Mouse (Mus musculus) activated CD4-positive, CD25-positive, alpha-beta regulatory T cell, adult 4 months (primary cell): ENCODE results near the gene Gm12184. TPM values are rescaled to one million over a fixed set of nuclear protein-coding genes. Genes with fewer than 3 reads are reported as not detected.
"Not testable (repeated sequence)": the region's sequence is repeated elsewhere in the genome, so short reads cannot be mapped to it uniquely, and the experiment has no call there.

ENCODE experiments used
- ATAC-seq: one replicate; pipeline ENCODE4 v1.8.0; 2017
- polyA plus RNA-seq, 2 experiments: library from polyadenylated mRNA; unstranded; fragments of 100-300 nt; shearing (Covaris generic); gene quantifications; one replicate each; pipeline ENCODE4 v1.2.1; 2017

Gm12184 gene
- 1 to 10 TPM; 3.0 to 3.1 TPM for polyA plus RNA-seq

DNA sequence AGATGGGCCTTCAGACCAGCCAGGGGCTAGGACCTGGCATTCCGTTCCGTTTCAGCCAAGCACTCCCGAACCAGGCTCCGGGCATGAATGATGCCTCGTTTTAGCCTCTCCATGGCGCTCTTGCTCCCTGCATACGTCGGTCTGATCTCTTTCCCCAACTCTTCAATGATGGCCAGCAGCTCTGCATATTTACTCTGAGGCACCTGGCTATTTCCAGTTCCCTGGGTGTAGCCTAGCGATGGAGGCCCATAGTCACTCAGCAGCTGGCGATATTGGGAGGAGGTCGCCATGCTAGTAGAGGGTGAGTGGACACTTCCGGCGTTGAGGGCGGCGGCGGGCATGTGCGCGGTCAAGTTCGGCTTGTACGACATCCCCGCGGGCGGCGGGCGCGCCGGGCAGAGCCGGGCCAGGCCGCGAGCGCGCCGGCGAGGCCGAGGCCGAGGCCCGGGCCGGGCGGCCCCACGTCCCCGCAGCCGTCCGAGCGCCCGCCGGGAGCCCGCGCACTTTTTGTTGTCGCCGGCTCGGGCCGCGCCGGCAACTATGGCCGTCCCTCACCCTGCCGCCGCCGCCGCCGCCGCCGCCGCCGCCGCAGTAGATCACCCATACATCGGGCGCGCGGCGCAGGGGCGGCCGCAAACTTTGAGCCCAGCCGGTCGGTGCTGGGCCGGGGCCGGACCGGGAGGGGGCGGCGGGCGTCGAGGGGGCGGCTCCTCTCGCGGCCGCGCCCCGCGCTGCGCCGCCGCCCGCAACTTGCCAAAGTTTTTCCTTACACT is at the start of gene Gm12184, which contains the start of gene Trim7:
TSS of gene Gm12184 (minus strand) at position 677 of the 773 bp plus-strand sequence.
TSS of gene Trim7 (plus strand) at position 162 of the 773 bp plus-strand sequence.
- ATAC-seq = peak; percentile 10

- not testable (repeated sequence) for ATAC-seq
Observed at GRCm38 (mm10) chr11:48875343-48875837, 48.9 kb upstream of the Gm12184 start.

DNA sequence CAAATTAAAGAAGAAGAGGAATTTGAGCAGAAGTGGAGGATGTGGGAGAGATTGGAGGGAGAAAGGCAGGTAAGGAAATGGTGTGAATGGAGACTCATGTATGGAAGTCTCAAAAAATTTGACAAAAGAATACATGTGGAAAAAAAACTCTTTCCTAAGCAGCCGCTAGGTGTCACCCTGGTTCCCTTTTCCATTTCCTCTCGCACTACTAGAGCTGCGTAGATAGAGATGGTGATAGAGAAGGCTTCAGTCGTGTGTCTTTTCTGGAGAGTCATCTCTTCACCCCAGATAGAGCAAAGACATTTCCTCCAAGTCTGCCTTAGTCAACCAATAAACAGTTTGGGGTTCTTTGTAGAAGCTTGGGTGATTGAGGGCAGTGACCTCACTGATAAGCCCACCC is 48.0 kb upstream of the Gm12184 start:
- ATAC-seq = peak; percentile 61

- no peak for ATAC-seq
Observed at GRCm38 (mm10) chr11:48873591-48874290, 47.3 kb upstream of the Gm12184 start.

GRCm38 (mm10) chr11:48872695-48873300 is 46.3 kb upstream of the Gm12184 start:
- ATAC-seq = no peak

- peak; percentile 22 for ATAC-seq
Observed at GRCm38 (mm10) chr11:48871817-48872541, 45.5 kb upstream of the Gm12184 start.

DNA sequence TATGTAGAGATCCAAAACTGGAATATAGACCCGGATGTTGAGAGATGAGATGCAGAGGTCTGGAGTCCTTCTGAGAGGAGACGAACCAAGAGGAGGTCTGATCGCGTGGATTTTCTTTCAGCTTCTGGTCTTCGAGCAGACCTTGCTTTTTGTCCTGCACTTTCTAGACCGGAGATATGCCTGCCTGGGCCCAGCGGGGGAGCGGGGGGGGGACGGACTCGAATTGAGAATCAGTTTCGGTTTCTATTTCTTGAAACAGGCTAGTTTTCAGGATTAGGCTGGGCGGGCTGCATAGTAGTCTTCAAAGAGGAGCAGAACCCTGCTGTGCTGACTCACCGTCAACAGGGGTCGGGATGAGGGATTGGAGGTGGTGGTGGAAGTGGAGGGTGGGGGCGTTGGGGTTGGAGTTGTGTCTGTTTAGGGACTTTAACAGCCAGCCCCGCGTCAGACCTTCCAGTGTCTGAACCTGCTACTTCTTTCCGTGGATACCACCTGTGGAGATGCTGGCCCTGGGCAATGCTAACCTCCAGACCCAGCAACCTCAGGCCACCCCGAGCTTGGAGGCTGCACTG is 44.8 kb upstream of the Gm12184 start, which contains the start of gene Irgm1:
TSS of gene Irgm1 (minus strand) at position 483 of the 572 bp plus-strand sequence.
- peak; percentile 71 for ATAC-seq

- ATAC-seq = no peak
Observed at GRCm38 (mm10) chr11:48870781-48871180, 44.3 kb upstream of the Gm12184 start.

DNA sequence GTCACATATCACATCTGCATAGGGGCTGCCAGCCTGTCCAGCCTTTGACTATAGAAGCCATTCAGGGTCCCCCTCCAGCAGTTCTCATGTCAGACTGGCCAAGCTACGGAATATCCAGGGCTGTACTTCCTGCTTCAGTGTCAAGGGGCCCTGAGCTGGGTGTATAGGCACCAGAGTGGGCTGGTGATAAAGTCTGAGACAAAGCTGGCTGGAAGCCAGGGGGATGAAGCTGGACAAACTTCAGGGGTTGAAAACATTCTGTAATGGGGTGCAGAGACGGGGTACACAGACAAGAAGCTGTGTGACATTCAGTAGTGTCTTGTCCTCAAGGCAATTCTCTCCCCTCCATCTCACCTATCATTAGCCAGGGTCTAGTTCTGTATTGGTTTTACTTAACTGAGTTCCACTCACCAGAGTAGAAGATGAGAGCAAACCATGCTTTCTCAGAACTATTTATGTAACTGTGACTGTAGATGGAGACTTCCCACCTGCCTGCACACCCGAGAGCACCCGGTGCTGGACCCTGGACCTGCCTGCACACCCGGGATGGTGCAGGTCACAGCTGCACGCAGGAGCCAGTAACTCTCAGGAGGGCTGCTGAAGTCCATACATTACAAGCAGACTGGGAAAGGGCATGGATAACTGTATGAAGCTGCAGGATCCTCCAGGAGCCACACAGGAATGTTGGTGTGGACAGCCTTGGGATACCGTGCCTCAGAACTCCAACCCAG is 43.1 kb upstream of the Gm12184 start:
- no peak for ATAC-seq

GRCm38 (mm10) chr11:48866481-48866880 is 40.0 kb upstream of the Gm12184 start:
- ATAC-seq = no peak

GRCm38 (mm10) chr11:48863808-48864207 is 37.4 kb upstream of the Gm12184 start:
- no peak for ATAC-seq

DNA sequence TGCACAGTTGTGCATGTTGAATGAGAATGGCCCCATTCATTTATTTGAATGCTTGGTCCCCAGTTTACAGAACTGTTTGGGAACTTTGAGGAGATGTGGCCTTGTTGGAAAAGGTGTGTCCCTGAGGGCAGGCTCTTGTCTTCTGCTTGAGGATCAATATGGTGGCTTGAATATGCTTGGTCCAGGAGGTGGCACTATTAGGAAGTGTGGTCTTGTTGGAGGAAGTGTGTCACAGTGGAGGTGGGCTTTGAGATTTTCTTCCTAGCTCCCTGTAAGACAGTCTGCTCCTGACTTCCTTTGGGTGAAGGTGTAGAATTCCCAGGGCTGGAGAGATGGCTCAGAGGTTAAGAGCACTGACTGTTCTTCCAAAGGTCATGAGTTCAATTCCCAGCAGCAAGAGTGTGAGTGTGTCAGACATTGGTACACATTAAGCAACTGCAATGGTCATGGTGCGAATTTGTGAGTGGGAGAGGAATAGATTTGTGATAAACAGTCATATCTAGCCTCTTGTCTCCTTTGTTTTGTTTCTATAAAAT is 36.4 kb upstream of the Gm12184 start:
- no peak for ATAC-seq

- no peak for ATAC-seq
Observed at GRCm38 (mm10) chr11:48859014-48859413, 32.6 kb upstream of the Gm12184 start.

DNA sequence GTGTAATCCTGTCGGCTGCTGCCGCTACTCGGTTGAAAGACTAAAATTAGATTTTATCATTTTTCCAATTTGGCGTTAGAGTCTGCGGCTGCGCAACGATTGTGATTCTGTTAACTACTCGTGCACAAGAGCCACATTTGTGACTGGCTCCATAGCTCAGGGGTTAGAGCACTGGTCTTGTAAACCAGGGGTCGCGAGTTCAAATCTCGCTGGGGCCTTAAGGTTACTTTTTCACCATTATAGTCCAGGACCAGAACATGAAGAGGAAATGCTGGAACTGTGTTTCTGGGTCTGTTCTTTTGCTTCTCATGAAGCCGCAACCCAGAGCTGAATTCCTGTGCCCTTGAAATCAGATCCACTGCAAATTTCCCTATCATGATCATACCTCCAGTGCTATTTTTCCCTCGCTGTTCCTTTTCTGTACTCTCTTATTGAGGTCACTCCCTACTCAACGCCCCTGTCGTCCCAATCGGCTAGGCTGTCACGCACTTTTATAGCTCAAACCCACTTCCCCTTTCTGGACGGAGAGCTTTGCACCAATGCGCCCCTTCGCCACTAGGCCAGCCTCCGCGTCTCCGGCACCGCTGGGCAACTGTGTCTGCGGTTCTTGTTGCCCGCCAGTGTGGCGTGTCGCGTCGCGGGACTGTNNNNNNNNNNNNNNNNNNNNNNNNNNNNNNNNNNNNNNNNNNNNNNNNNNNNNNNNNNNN is 27.2 kb upstream of the Gm12184 start:
- peak; percentile 34 for ATAC-seq

DNA sequence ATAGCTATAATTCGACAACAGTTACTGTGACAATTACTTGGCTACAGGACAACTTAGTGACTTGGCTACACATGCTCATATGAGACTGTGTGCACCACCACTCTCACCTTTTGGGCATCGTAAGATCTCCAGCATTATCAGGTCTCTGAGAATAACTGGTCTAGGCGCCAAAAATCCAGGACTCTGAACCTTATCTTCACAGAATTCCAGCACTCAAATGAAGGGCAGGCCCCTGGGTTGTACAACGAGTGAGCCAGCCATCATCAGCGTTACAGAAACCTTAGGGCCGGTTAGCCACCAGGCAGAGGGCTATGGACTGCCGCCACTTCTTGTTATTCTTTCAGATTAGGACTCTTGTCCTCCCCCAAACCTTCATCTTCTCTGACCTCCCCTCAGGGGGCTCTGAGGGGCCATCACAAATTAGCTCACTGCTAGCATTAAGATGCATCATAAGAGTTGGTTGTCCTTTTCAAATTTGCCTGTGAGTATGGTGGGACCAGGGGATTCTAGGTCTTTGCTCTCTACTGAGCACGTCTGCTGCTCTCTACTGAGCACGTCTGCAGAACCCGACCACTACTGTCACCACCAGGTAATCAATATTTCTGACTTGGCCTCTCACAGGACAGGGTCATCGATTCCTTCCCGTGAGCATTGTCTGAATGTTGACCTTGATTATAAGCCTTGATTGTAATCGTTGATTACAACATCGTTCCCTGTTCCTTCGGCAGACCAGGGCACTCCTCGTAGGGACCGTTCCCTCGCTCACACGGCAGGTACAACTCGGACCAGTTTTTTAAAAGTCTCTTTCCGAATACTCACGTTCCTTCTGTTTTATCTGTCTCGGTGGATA is 26.4 kb upstream of the Gm12184 start:
- no peak for ATAC-seq

DNA sequence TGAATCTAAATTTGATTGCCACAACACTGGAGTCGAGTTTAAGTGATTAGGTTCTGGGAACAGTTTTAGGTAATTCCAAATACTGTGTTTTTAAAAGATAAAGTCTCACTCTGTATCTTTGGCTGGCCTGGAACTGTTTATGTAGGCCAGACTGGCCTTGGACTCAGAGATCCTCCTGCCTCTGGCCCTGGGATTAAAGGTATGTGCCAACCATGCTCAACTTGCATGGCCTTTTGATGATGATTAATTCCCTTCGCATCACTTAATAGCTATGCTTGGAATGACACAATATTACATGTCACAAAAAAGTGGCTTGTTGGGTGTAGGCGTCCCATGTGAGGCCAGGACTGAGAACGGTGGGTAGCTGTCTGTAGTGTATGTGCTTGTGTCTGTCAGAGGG is 25.7 kb upstream of the Gm12184 start:
- ATAC-seq = no peak

DNA sequence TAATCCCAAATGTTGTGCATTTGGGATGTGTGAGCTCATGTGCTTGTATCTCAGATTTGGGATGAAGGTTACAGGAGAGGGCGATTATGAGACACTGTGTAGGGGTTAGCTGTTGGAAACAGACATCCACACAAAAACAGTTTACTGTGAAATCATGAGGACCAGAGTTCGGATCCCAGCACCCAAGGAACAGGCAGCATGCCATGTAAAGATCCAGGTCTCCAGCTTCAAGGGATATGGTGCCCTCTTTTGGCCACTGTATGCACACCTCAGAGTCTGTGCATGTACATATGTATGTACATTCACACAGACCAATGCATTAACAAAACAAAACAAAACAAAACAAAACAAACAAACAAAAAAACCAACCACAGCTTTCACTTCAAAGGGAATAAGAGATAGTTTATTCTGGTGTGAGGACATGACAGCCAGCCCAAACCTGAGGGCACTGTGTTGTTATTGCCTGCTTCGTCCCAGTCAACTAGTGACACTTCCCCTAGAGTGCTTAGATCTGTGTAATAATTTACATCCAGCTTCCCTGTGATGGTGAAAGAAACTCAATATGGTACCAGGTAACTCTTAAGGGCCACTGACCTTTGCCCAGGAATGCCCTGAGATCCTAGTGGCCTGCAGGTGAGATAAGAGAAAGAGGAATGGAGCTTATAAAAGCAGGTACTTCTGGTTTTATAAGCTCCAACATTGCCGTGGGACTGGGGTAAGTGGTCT is 25.0 kb upstream of the Gm12184 start:
- ATAC-seq = no peak

- no peak for ATAC-seq
Observed at GRCm38 (mm10) chr11:48850240-48850639, 23.8 kb upstream of the Gm12184 start.

DNA sequence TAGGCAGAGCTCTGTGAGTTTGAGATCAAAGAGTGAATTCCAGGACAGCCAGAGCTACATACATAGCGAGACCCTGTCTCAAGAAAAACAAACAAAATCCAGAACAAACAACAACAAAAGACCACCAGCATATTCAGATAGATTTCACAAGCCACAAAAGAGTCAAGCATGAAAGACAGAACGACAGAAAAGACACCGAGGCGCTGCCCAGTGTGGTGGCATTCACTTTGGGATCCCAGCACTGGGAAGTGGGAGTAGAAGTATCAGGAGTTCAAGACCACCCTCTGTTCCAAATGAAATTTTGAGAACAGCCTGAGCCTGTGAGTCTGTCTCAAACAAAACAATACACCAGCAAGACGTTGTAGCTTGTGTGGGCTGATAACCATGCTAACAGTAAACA is 20.4 kb upstream of the Gm12184 start:
- ATAC-seq = no peak
